Mouse (Mus musculus) common myeloid progenitor, adult 5-6 weeks (primary cell): ENCODE results near the gene Fbxo45. TPM values are rescaled to one million over a fixed set of nuclear protein-coding genes. Genes with fewer than 3 reads are reported as not detected.
"Not testable (repeated sequence)": the region's sequence is repeated elsewhere in the genome, so short reads cannot be mapped to it uniquely, and the experiment has no call there.

Experiments used
- ATAC-seq: replicated peaks from 2 replicates; pipeline ENCODE4 v1.8.0; 2016; ENCODE audit warnings: low read depth, mild to moderate bottlenecking, moderate TSS enrichment, inconsistent platforms; ENCODE audit not compliant: poor library complexity, severe bottlenecking
- total RNA-seq: library from RNA; stranded (forward); fragments of 200-1000, 187-1606 nt; gene quantifications from 2 replicates; pipeline ENCODE4 v1.2.3, GENCODE M21; 2017

Fbxo45 gene
- total RNA-seq = 18.6 and 33.2 TPM in 2 replicates

DNA sequence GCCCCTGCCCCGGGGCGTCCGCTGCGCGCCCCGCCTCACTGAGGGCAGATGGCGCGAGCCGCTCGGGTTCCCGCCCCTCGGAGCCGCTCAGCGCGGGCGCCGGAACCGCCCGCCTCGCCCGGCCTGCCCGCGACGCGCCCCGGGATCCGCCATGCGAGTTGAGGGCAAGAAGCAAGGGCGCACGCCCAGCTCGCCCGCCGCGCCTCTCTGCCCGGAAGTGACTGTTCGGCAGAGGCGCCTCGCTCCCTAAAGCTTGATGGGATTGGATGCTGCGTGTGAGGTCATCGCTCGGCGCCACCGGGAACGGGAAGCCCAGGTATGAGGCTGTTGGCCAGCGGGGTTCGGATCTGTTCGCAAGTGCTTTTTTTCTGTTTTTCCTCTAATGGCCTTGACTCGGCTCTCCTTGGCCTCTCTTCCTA lies at the start of gene Fbxo45, which contains the start of gene Wdr53:
TSS of gene Fbxo45 (minus strand) at position 207 of the 419 bp plus-strand sequence.
TSS of gene Wdr53 (plus strand) at position 276 of the 419 bp plus-strand sequence.
- ATAC-seq = peak; percentile 96

DNA sequence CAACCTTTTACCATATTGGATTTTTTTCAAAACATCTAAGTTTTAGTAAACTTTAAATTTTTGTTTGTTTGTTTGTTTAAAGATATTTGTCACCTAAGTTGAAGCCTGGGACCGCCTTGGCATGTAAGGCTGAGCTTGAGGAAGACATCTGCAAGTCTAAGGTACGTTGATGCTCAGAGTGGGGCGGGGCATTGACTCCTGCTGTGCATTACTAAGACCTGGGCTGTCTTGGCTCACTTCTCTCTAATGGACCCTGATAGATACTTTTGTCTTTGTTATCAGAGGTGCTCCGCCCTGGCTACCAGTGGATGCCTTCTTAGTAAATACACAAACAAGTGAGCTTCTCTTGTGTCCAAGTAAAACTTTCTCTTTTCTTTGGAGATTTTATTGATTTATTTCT lies 44.9 kb upstream of the Fbxo45 start:
- no peak for ATAC-seq

DNA sequence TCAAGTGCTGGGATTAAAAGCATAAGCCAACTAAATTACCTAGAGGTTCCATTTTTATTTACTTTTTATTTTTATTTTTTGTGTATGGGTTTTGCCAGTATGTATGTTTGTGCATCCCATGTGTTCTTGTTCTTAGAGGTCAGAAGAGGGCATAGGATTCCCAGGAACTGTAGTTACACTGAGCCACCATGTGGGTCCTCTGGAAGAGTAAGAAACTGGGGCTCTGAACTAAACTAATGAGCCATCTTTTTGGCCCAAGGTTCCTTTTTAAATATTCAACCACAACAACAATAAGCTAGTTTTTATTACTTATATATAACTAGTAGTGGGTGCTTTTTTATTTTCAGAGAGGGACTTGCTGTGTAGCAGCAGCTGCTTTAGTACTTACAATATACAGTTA lies 35.6 kb upstream of the Fbxo45 start:
- no peak for ATAC-seq

DNA sequence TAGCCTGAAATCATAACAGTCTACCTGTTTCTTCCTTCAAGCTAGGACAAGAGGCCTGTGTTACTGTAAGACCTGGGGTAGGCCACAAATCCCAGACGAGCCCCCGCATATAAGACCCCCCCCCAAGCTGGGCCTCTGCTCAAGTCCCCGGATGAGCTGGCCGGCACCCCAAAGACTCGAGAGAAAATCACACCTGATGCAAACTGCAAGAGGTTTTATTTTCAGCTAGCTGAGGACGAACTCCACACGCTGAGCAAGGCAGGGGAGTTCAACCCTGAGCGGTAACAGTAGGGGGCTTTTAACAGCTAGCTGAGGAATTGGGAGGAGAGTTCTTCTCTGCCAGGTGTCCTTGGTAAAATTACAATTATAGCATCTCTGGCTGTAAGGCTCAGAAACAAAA lies 33.3 kb upstream of the Fbxo45 start:
- ATAC-seq = no peak

DNA sequence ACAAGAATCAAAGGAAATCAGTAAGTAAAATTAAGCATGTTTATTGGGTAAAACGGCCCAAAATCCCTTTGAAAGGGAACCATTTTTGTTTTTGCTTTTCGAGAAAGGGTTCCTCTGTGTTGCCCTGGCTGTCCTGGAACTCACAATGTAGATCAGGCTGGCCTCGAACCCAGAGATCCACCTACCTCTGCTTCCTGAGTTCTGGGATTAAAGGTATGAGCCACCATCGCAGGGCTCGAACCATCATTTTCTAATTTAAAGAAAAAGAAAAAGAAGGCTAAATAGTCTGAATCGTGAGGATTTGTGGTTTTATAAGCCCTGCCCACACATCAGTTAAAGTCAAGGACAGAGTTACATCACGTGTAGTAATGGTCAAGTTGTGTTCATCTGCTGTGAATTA lies 31.4 kb upstream of the Fbxo45 start:
- no peak for ATAC-seq

DNA sequence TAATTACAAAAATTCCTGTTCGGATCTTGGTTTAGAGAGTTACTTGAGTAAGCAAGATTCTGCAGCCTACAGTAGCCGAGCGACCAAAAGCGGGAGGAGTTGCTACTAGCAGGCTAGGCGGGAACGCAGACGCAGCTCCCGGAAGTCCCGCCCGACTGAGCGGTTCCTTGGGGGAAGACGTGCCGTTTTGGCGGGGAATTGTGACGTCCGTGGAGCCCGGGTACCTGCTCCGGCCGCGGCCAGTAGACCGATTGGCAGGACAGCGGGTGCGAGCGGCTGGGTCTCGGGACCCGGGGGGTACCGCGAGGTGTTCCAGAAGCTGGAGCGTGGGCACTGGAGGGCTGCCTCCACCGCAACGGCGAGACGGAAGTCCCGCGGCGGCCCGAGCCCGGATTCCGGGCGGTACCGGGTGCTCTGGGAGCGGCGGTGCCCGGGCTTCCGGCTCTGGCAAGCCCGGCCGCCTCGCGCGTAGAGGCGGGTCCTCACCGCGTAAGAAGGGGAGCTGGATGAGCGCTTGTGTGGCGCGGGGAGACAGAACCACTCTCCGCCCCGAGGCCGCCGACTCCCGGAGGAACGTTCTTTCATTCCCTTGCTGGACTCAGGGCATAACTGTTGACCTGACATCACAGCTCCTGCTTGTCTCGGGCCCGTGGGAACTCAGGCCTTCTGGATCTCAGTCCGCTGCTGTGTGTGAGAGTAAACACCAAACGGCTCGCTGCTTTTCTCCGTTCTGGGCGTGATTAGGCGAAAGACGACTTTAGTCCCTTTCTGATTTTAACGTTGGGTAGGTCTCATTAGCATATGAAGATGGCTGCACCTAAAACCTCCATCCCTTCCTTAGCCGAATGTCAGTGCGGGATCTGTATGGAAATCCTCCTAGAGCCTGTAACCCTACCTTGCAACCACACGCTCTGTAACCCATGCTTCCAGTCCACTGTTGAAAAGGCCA lies 30.6 kb upstream of the Fbxo45 start, which contains the start of gene Rnf168:
TSS of gene Rnf168 (plus strand) at position 152 of the 949 bp plus-strand sequence.
- ATAC-seq = peak; percentile 92

DNA sequence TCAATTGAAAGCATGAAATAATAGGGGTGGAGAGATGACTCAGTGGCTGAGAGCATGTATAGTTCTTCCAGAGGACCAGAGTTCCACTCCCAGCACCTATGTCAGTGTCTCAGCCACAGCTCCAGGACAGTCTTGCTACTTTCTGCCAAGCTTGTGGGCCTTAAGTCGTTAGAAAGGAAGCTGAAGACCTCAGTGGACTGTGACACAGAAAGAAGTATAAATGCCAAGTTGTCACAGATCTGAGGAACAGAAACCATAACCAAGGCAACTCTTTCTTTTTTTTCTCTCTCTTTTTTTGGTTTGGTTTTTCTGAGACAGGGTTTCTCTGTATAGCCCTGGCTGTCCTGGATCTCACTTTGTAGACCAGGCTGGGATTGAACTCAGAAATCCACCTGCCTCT lies 28.9 kb upstream of the Fbxo45 start:
- ATAC-seq = no peak

DNA sequence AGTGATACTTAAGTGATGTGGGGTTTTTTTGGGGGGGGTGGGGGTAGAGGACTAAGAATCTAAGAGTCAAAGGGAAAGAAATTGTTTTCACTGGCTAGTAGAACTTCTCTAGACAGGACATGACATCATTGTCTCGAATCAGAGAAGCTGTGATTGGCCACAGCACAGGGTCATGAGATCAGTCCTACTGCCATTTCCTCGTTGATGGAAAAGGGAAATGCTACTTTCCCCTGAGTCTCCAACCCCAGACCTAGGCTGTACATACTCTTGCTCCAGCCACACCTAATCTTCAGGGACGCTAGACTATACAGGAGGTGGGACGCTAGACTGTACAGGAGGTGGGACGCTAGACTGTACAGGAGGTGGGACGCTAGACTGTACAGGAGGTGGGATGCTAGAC lies 28.1 kb upstream of the Fbxo45 start:
- no peak for ATAC-seq

DNA sequence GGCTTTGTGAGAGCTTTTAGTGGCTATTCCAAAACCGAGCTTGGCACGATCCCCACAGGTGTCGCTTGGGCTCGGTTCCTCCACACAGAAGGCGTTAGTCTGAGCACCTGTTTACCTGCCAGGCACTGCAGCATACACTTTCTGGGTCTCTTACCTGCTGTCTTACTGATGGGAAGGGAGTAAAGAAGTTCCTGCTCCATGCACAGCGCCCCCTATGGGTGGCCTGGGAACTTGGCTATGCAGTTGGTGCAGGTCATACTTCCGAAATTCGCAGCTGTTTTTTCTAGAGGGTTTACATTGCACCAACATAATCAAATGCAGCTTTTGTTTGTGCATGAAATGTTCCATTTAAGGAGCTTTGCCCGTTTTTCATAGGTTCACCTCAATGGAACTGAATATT lies 26.4 kb upstream of the Fbxo45 start:
- ATAC-seq = no peak

DNA sequence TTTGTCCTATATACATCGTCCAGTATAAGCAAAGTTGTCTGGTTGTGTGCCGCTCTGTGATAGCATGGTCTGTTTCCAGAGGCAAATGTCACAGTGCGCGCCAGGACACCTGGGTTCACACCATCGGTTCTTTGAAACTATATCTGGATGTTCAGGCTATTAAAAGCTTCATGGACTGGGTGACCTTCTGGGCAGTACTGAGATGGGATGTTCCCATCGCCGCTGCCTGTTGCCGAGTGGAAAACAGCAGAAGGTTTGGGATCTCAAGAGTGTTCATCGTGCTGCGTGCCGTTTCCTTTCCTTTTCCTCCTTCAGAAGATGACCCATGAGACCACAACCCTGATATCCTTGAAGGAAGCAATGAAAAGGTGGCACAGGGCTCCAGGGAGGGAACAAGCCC lies 24.3 kb upstream of the Fbxo45 start, which contains the start of gene Smco1:
TSS of gene Smco1 (plus strand) at position 178 of the 400 bp plus-strand sequence.
- no peak for ATAC-seq

DNA sequence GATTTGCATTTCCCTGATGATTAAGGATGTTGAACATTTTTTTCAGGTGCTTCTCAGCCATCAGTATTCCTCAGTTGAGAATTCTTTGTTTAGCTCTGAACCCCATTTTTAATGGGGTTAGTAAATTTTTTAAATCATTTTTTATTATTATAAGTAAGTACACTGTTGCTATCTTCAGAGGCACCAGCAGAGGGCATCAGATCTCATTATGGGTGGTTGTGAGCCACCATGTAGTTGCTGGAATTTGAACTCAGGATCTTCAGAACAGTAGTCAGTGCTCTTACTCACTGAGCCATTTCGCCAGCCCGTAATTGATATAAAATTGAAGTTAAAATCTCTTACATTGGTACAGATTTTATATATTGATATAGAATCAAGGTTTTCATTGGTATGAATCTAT lies 17.3 kb upstream of the Fbxo45 start:
- ATAC-seq = not testable (repeated sequence)

DNA sequence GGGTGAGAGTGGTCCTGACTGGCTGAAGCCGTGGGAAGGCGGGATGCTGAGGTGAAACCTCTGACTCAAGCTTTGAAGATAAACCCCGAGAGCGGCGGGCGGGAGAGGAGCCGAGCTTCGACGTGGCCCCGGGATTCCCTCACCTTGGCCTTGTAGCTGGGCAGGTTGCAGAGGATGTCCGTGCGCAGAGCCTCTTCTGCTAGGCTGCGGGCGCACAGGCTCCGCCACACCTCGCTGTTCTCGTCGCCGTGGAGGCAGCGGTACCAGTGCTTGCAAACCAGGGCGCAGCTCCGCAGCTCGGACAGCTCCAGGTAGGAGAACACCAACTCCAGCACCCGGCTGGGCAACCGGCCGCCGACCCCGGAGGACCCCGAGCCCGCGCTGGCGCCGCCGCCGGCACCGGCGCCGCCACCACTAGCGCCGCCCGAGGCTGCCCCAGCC lies 587 bp downstream of the Fbxo45 start:
- ATAC-seq = 0 out of 2 replicates have a peak, but pooled peaks have one; percentile 12

DNA sequence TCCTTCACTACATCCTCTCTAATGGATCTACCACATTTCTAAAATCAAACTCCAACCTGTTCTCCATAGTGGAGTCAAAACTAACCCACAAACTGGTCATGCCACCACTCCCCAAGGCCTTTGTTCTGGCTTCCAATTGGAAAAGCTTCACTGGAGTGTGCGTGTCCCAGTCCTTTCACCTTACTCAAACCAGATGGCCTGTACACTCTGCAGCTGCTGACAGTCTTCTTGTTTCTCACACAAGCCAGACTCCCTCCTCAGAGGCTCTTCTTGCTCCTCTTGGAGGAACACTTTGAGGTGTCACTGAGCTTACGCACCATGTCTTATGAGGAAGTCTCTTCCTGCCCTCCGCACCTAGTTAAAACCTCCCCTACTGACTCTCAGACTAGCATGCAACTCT lies 3.1 kb downstream of the Fbxo45 start:
- no peak for ATAC-seq

DNA sequence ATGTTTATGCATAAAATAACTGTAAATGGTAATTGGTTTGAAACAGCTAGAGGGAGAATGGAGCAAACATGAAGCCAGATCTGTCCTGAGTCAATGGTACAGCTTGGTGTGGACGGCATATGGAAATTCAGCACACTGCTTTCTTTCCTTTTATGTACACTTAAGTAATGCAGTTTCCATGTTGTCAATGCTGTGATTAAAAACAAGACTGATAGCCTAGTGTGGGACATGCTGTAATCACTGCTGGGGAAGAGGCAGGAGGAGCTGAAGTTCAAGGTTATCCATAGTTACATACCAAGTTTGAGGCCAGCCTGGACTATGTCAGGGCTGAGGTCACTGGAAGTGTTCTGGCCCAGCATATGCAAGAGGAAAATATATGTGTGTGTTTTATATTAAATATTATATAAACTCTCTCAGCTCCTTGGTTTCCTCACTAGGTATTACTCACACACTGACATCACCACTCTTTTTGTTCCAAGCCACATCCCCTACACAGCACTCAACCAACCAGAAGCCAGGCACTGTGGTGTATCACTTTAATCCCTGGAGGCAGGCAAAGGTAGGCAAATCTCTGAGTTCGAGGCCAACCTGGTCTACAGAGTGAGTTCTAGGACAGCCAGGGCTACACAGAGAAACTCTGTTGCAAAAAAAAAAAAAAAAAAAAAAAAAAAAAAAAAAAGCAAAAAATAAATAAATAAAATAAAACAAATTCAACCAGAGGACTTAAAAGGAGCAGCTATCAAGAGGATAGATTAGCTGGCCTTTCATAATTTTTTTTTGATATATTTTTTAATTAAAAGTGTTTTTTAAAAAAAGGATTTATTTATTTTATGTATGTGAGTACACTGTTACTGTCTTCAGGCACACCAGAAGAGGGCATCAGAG lies 7.3 kb downstream of the Fbxo45 start:
- no peak for ATAC-seq

DNA sequence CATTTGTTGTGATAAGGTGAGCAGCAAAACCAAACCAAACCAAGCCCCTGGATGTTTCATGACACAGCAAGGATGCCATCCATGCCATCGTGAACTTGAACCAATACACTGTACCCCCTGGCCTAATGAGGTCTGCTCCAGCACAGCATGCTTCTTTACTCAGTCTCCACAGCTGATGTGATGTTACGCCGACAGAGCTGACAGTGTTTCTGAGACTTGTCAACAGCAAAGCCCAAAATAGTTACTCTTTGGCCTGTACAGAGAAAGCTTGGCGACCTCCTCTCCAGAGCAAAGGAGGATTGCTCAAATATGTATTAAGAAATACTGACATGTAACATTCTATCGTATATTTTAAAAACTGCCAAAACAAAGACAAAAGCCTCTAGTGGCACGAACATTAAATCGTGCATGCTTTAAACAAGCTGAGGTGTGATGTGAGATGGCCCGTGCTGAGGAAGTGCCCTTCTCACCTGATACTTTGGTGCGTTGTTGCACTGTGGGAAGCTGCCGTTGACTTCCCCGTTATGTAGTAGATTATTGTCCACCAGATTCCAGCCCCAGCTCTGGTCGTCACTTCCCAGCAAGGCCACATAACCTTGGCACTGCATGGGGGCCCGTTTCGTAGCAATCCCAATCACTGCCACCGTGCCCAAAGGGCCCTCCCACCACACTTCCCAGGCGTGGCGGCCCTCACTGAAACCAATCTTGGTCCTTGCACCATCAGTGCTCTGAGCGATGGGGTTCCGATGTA lies 8.9 kb downstream of the Fbxo45 start:
- ATAC-seq = no peak

DNA sequence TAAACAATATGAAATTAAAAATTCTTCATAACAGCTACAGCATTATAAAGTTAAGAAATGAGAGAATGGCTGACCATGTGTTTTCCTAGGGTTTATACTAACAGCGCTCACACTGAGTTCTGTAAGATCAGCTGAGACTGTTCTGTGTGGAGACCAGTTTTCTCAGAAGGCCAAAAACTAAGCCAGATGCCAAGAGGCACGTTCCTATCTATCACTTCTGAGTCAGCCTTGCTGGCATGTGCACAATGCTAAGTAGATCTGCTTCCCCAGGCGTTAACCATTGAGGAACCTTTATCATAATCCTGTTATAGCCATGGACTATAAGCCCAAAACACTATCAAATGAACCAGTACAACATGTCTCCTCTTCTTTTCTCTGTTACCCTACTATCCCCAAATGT lies 14.9 kb downstream of the Fbxo45 start:
- ATAC-seq = not testable (repeated sequence)

DNA sequence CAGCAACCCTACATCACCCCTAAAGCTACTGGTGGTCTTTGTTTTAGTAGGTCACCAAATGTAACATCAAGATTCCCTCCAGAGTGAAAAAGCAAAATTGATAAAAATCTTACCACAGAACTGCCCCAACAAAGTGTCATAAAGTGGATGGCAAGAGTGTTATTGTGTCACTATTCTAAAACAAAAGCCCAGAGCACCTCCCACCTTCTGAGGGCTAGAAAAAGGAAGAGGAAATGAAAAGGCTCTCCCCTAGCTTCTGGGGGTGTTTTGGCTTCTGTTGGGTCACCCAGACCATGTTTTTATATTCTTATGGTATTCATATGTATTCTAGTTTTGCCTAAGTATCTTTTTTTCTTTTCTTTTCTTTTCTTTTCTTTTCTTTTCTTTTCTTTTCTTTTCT lies 24.6 kb downstream of the Fbxo45 start:
- ATAC-seq = 0 out of 2 replicates have a peak, but pooled peaks have one; percentile 50

DNA sequence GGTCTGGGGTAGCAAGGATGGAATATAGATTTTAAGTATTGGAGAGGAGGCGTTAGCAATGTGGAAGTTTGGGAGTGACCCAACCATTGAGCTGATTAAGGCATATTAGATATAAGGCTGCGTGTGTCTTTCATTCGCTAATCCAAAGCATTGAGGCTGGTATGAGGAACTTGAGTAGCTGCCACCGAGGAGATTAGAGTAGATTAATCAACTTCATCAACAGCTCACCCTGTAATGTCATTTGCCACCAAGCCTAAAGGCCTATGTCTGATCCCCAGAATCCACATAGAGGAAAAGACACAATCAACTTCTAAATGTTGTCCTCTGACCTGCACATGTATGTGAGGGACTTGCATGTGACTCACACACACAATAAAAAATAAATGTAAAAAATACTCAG lies 25.2 kb downstream of the Fbxo45 start:
- ATAC-seq = no peak

DNA sequence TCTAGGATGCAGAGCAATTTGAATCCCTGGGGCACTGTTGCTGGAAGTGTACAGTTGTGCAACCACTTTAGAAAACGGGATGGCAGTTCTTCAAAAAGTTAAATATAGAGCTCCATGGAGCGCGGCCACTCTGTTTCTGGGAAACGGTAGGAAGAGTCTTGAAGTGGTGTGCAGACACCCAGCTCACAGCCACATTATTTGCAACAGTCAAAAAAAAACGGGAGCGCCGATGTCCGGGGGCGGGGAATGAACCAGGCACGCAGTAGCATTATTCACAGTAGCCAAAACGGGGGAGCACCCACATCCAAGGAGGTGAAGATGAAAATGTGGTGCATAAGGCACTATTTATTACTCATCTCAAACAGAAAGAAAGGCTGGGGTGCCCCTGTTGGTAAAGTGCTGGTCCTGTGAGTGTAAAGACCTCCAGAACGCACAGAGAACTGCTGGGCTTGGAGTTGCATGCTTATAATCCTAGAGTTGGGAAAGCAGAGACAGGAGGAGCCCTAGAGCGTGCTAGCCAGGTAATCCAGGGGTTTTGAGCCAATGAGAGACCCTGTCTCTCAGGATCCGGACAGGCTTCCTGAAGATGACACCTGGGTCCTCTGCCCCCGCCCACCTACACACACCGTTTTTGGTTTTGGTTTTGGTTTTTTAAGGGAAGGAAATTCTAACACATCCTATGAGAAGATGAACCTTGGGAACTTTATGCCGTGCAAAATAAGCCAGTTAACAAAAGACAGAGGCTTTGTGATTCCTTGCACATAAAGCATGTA lies 32.0 kb downstream of the Fbxo45 start:
- no peak for ATAC-seq
